Mouse (Mus musculus) hindbrain, embryonic 15.5 days (tissue): ENCODE results near the gene Nmb. TPM values are rescaled to one million over a fixed set of nuclear protein-coding genes. Genes with fewer than 3 reads are reported as not detected.

Experiments used
- ATAC-seq: fragments of 200-750 bp; cut with Nextera tagmentation; 2 replicates; pipeline ENCODE4 v1.8.0; 2017; ENCODE audit warnings: low read depth, moderate number of reproducible peaks, moderate TSS enrichment; ENCODE audit not compliant: low FRiP score
- H3K27ac ChIP-seq: fragments of 300-500 bp; sonication (generic); replicated peaks from 2 replicates; pipeline ENCODE4 v1.5.1; 2015; ENCODE audit warnings: mild to moderate bottlenecking, inconsistent platforms
- H3K27me3 ChIP-seq: fragments of 300-500 bp; sonication (generic); 2 replicates; pipeline ENCODE4 v1.6.1; 2015; ENCODE audit warnings: control low read depth, inconsistent platforms
- H3K36me3 ChIP-seq: fragments of 300-500 bp; sonication (generic); 2 replicates; pipeline ENCODE4 v1.6.1; 2015; ENCODE audit warnings: control low read depth, inconsistent platforms
- H3K4me1 ChIP-seq: fragments of 300-500 bp; sonication (generic); replicated peaks from 2 replicates; pipeline ENCODE4 v1.6.1; 2015; ENCODE audit warnings: control low read depth, inconsistent platforms
- H3K4me2 ChIP-seq: fragments of 300-500 bp; sonication (generic); 2 replicates; pipeline ENCODE4 v1.6.1; 2015; ENCODE audit warnings: moderate library complexity, mild to moderate bottlenecking, inconsistent platforms
- H3K4me3 ChIP-seq: fragments of 300-500 bp; sonication (generic); 2 replicates; pipeline ENCODE4 v1.5.1; 2015; ENCODE audit warnings: mild to moderate bottlenecking, inconsistent platforms
- H3K9ac ChIP-seq: fragments of 300-500 bp; sonication (generic); 2 replicates; pipeline ENCODE4 v1.6.1; 2015; ENCODE audit warnings: inconsistent platforms
- H3K9me3 ChIP-seq: fragments of 300-500 bp; sonication (generic); 2 replicates; pipeline ENCODE4 v1.6.1; 2016; ENCODE audit warnings: control low read depth, inconsistent platforms
- WGBS: fragments of 180-500 bp; shearing (Covaris S2); methylation state at CpG from one replicate; pipeline ENCODE4 v1.1.7; 2015; 5-methylcytosine and 5-hydroxymethylcytosine counted together
- polyA plus RNA-seq: library from polyadenylated mRNA; unstranded; fragments of >200 nt; fragmentation: Nextera tagmentation; extraction: Ambion mirVana; gene quantifications from 2 replicates; pipeline ENCODE4 v1.2.1, GENCODE M21; 2015

Gene Nmb
- polyA plus RNA-seq, 1 experiment from 2014 or later = 10.2 TPM

DNA sequence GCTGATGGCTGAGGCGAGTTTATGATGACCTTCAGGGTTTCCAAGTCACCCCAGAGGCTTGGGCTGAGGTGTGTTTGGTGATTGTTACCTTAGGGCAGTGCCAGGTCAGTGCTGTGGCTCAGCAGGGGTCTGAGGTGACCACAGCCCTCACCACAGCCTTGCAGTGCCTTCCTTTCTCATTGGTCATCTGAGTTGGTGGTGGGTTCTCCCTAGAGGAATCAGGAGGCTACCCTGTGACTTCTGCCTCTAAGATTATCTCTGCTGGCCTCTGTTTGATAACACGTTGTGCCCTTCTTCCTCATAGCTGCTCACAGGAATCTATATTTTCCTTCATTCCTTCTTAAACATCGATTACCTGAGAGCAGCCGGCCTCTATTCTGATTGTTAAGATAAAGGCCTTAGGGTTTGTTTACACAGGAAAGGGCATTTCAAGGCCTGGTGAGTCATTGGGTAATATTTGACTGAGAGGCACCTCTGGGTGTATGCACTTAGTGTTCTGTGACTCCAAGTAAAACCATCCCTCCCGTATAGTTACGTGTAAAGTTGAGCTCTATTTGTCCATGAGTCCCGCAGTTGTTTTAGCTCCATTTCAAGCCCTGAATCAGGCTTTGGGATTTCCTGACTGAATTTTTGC, 38.2 kb downstream of the Nmb start:
- H3K4me3 ChIP-seq = no peak overlapping the region
- 93% methylated on average over 7 of the region's 7 CpGs for WGBS
- H3K9ac ChIP-seq = no peak overlapping the region
- H3K9me3 ChIP-seq = no peaks in the 10 kb centered on the region
- no peaks in the 10 kb centered on the region for H3K27me3 ChIP-seq
- peaks cover 63% of the 10 kb centered on the region for H3K36me3 ChIP-seq
- H3K27ac ChIP-seq = no peak overlapping the region
- ATAC-seq = no peak
- no peak overlapping the region for H3K4me2 ChIP-seq
- H3K4me1 ChIP-seq = peaks cover 47% of the 10 kb centered on the region

DNA sequence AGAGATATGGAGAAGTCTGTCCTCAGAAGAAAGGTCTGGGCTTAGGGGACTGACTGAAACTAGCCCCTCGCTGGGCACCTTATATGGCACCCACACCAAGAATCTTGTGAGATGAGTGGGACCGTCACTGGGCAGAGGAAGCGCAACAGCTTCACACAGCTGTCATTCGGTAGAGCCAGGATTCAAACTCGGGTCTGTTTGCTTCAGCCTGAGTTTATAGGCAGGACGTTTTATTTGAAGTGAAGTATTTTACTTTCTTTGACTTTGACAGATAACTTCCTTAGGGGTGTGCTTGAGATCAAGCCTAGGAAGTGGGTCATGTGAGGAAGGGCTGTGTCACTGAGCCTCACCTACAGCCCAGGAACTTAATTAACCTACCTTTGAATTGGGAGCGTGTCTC, 39.4 kb downstream of the Nmb start:
- Histone ChIP-seq H3K9ac (no peak overlapping the region), H3K4me3 (no peak overlapping the region), H3K36me3 (peaks cover 57% of the 10 kb centered on the region), H3K27me3 (no peaks in the 10 kb centered on the region), H3K9me3 (no peaks in the 10 kb centered on the region), H3K27ac (no peak overlapping the region), H3K4me2 (no peak overlapping the region), H3K4me1 (peaks cover 50% of the 10 kb centered on the region)
- ATAC-seq = no peak
- 92% methylated on average over 7 of the region's 7 CpGs for WGBS

GRCm38 (mm10) chr7:80864831-80865230, 40.0 kb downstream of the Nmb start:
- 78% methylated on average over 8 of the region's 8 CpGs for WGBS
- no peak for ATAC-seq
- H3K9ac ChIP-seq = no peak overlapping the region
- H3K9me3 ChIP-seq = no peaks in the 10 kb centered on the region
- H3K27me3 ChIP-seq = no peaks in the 10 kb centered on the region
- peaks cover 53% of the 10 kb centered on the region for H3K4me1 ChIP-seq
- H3K27ac ChIP-seq = no peak overlapping the region
- H3K4me3 ChIP-seq = no peak overlapping the region
- H3K36me3 ChIP-seq = peaks cover 52% of the 10 kb centered on the region
- no peak overlapping the region for H3K4me2 ChIP-seq

DNA sequence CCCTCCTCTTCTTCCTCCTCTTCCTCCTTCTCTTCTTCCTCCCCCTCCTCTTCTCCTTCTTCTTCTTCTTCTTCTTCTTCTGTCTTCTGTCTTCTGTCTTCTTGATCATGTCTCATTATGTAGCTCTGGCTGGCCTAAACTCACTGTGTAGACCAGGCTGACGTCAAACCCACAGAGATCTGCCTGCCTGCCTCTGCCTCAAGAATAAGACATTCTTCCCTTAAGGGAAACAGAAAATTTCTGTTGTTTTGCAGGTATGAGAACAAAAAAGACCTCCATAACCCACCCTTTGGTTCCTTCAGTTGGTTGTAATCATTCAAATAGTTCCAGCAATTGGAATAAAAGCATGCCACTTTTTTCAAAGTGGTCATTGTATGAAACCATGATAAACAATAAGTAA, 40.7 kb downstream of the Nmb start:
- H3K4me1 ChIP-seq = peaks cover 54% of the 10 kb centered on the region
- H3K4me3 ChIP-seq = no peak overlapping the region
- H3K4me2 ChIP-seq = peak overlapping the region; percentile 69
- no peak overlapping the region for H3K27ac ChIP-seq
- no peak for ATAC-seq
- 59% methylated on average over 1 of the region's 1 CpGs for WGBS
- no peaks in the 10 kb centered on the region for H3K27me3 ChIP-seq
- no peaks in the 10 kb centered on the region for H3K9me3 ChIP-seq
- H3K9ac ChIP-seq = no peak overlapping the region
- peaks cover 45% of the 10 kb centered on the region for H3K36me3 ChIP-seq

DNA sequence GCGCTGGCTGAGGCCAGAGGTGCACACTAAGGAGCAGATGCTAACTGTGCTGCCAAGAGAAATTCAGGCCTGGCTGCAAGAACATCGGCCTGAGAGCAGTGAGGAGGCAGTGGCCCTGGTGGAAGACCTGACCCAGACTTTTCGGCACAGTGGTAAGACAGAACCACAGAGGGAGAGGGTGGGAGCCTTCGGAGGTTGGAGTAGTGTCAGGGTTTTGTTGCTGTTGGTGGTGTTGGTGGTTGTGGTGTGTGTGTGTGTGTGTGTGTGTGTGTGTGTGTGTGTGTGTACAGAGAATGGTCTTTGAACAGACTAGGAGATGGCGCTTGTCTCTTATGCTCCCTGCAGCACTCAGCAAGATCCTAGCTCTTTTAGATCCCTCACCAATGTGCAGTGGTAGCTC, 41.4 kb downstream of the Nmb start:
- Histone ChIP-seq H3K36me3 (peaks cover 38% of the 10 kb centered on the region), H3K27me3 (no peaks in the 10 kb centered on the region), H3K4me1 (peaks cover 54% of the 10 kb centered on the region), H3K9me3 (no peaks in the 10 kb centered on the region), H3K27ac (no peak overlapping the region), H3K4me3 (peak overlapping the region; percentile 13; the same call in 1 of the 2 replicates), H3K9ac (0 out of 2 replicates have a peak overlapping the region, but pooled peaks have one; percentile 4), H3K4me2 (peak overlapping the region; percentile 69)
- no peak for ATAC-seq
- WGBS = 87% methylated on average over 5 of the region's 5 CpGs

- no peak for ATAC-seq
- Histone ChIP-seq H3K4me2 (peak overlapping the region; percentile 69), H3K9me3 (no peaks in the 10 kb centered on the region), H3K27me3 (no peaks in the 10 kb centered on the region), H3K4me3 (peak overlapping the region; percentile 92), H3K4me1 (peaks cover 54% of the 10 kb centered on the region), H3K36me3 (peaks cover 29% of the 10 kb centered on the region), H3K27ac (no peak overlapping the region), H3K9ac (no peak overlapping the region)
- 91% methylated on average over 2 of the region's 2 CpGs for WGBS
Observed at GRCm38 (mm10) chr7:80862475-80862874, 42.4 kb downstream of the Nmb start.

DNA sequence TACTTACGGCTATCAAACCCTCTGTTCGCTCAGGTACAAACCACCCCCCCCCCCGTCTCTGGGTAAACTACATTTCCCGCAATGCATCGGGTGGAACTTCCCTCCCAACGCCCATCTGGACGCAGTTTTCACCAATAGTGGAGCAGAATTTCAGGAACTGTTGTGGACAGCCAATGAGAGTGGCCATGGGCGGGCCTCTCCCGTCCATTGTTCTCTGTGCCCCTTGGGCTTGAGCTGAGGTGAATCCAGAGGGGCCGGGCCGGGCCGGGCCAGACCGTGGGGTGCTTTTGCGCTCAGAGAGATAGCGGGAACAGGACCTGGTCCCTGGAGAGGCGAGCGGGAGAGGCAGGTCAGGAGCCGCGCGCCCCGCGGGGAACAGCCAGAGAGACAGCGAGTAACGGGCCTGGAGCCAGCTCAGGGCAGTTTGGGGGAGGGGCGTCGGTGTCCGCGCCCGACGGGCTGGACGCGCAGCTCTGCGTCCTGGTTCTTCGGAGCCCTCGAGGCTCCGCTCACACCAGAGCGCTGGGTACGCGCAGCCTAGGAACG, 44.1 kb downstream of the Nmb start, which contains the start of gene Zscan2:
Gene Zscan2, plus strand, starts transcription at position 192 of the 546 bp plus-strand sequence.
- Histone ChIP-seq H3K4me1 (peaks cover 46% of the 10 kb centered on the region), H3K4me3 (peak within 1 kb of the TSS; percentile 92), H3K4me2 (peak within 1 kb of the TSS; percentile 69), H3K27ac (peak within 1 kb of the TSS; percentile 96), H3K9ac (peak within 1 kb of the TSS; percentile 97), H3K36me3 (peaks cover 15% of the 10 kb centered on the region), H3K27me3 (no peaks in the 10 kb centered on the region), H3K9me3 (no peaks in the 10 kb centered on the region)
- WGBS = under 1% methylated on average over 40 of the region's 40 CpGs
- ATAC-seq = peak; percentile 98

DNA sequence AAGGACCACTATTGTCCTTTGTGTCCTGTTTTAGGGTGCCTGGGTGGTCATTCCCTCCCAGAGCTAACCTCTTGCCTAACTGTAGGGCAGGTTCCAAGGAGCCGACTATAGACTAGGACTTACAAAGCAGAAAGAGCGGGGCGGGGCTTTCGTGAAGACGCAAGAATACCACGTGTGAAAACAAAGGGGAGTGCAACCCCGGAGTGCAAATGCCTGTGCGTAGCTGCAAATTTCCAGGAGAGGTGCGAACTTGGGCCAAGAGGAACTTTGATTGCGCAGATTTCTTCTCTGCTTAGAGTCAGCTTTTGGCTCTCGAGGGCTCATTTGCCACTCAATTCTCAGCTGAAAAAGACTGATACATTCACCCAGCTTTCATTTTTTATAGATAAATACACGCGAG, 44.6 kb downstream of the Nmb start:
- Histone ChIP-seq H3K27me3 (no peaks in the 10 kb centered on the region), H3K36me3 (peaks cover 10% of the 10 kb centered on the region), H3K4me2 (peak overlapping the region; percentile 69), H3K4me1 (peaks cover 43% of the 10 kb centered on the region), H3K27ac (peak overlapping the region; percentile 49), H3K9me3 (no peaks in the 10 kb centered on the region), H3K9ac (peak overlapping the region; percentile 97), H3K4me3 (peak overlapping the region; percentile 92)
- peak; percentile 47 for ATAC-seq
- WGBS = 1% methylated on average over 13 of the region's 13 CpGs

GRCm38 (mm10) chr7:80857181-80857580, 47.7 kb downstream of the Nmb start:
- no peak overlapping the region for H3K9ac ChIP-seq
- no peak for ATAC-seq
- 25% methylated on average over 6 of the region's 6 CpGs for WGBS
- peaks cover 12% of the 10 kb centered on the region for H3K4me1 ChIP-seq
- H3K4me2 ChIP-seq = no peak overlapping the region
- H3K9me3 ChIP-seq = no peaks in the 10 kb centered on the region
- no peaks in the 10 kb centered on the region for H3K27me3 ChIP-seq
- no peaks in the 10 kb centered on the region for H3K36me3 ChIP-seq
- no peak overlapping the region for H3K4me3 ChIP-seq
- no peak overlapping the region for H3K27ac ChIP-seq

DNA sequence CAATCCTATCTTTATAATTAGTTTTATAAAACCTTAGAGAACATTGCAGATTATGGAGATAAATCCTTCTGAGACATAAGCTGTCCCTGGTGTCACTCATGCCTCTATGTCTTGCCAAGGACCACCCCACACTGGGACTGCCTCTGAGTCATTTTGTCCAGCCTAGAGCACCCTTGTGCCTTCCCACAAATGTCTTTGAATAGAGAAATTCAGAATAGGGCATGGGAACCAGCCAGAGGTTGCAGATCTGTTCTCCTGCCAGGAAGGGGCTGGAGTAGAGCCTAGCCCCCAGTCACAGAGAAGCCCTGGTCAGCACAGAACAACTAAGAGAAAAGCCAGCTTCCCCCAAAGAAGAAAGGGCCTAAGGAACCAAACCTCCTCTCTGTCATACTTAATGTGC, 49.6 kb downstream of the Nmb start:
- no peaks in the 10 kb centered on the region for H3K9me3 ChIP-seq
- peak overlapping the region; percentile 17; the same call in 1 of the 2 replicates for H3K27ac ChIP-seq
- no peak overlapping the region for H3K9ac ChIP-seq
- 0 out of 2 replicates have a peak, but pooled peaks have one; percentile 37 for ATAC-seq
- H3K27me3 ChIP-seq = no peaks in the 10 kb centered on the region
- peaks cover 4% of the 10 kb centered on the region for H3K4me1 ChIP-seq
- no peaks in the 10 kb centered on the region for H3K36me3 ChIP-seq
- no peak overlapping the region for H3K4me2 ChIP-seq
- H3K4me3 ChIP-seq = no peak overlapping the region

GRCm38 (mm10) chr7:80853218-80853617, 51.7 kb downstream of the Nmb start:
- Histone ChIP-seq H3K27ac (no peak overlapping the region), H3K36me3 (no peaks in the 10 kb centered on the region), H3K27me3 (no peaks in the 10 kb centered on the region), H3K4me2 (no peak overlapping the region), H3K9ac (no peak overlapping the region), H3K4me1 (no peaks in the 10 kb centered on the region), H3K4me3 (no peak overlapping the region), H3K9me3 (no peaks in the 10 kb centered on the region)
- over 99% methylated on average over 3 of the region's 3 CpGs for WGBS
- ATAC-seq = no peak
